12 mouse cellular contexts compared by ENCODE assay signal in genomic region chr8:10663770-10664470, GRCm38 (mm10).
A peak's percentile ranks its signal among the peaks of the same experiment; 100 is the strongest.
DNase-seq lines count a peak whose midpoint lies in the region; ATAC-seq and TF ChIP-seq lines count a peak whose summit lies in the region.
"Had no signal": no experiment of that assay in that cellular context is flagged by ENCODE, and none has a peak within 500 bp of the region (broad histone marks: within the 10 kb centered on the region; RNA-seq: fewer than 3 reads in every experiment).

No protein-coding gene starts in this region.

- H3K9me3 ChIP-seq in forebrain, embryonic 14.5 days (replicated peaks; ENCODE audit: control insufficient read depth, low read length) = no peaks in the 10 kb centered on the region
- H3K9me3 ChIP-seq in midbrain, embryonic 16.5 days (replicated peaks; ENCODE audit: control insufficient read depth, low read length, poor library complexity, severe bottlenecking) = no peaks in the 10 kb centered on the region

- H3K36me3 ChIP-seq in forebrain, embryonic 14.5 days (ENCODE audit: control insufficient read depth, insufficient read depth, low read length) = no peaks in the 10 kb centered on the region
- no peaks in the 10 kb centered on the region for H3K36me3 ChIP-seq in midbrain, embryonic 16.5 days (ENCODE audit: control insufficient read depth, insufficient read depth, low read length)

- TF ChIP-seq CTCF in layer of hippocampus, adult 2 months (conservative IDR thresholded peaks at IDR 0.05) = no peak

- ATAC-seq in forebrain, embryonic 14.5 days = peak; percentile 38; the same call in 1 of the 2 replicates
- 0 out of 2 replicates have a peak, but pooled peaks have one; percentile 32 for ATAC-seq in midbrain, embryonic 16.5 days

- no peak overlapping the region for H3K4me3 ChIP-seq in forebrain, embryonic 14.5 days (ENCODE audit: low read depth, low read length)
- H3K4me3 ChIP-seq in midbrain, embryonic 16.5 days (ENCODE audit: low read depth, low read length) = no peak overlapping the region
- no peak overlapping the region for H3K4me3 ChIP-seq in layer of hippocampus, adult 2 months
- H3K4me3 ChIP-seq: erythroblast, embryonic 14.5 days; myocyte had no signal

- H3K27ac ChIP-seq in forebrain, embryonic 14.5 days (ENCODE audit: low read depth, low read length) = no peak overlapping the region
- no peak overlapping the region for H3K27ac ChIP-seq in midbrain, embryonic 16.5 days (ENCODE audit: low read length)
- H3K27ac ChIP-seq in layer of hippocampus, adult 2 months = no peak overlapping the region

- no peaks in the 10 kb centered on the region for H3K27me3 ChIP-seq in forebrain, embryonic 14.5 days (replicated peaks; ENCODE audit: control insufficient read depth, insufficient read depth, low read length)
- no peaks in the 10 kb centered on the region for H3K27me3 ChIP-seq in midbrain, embryonic 16.5 days (ENCODE audit: control insufficient read depth, insufficient read depth, low read depth, low read length)

- peak; percentile 11 for DNase-seq in heart, adult 8-10 months (ENCODE audit: low spot score)
- no peak for DNase-seq in heart, adult 18-20 months
- peak; percentile 13 for DNase-seq in MEL-GATA-1-ER (ENCODE audit: extremely low read depth, low read depth)
- DNase-seq in forebrain, embryonic 14.5 days (ENCODE audit: low spot score) = peak; percentile 73
- DNase-seq in cerebellum, adult 8-10 months = no peak
- DNase-seq in frontal cortex, postnatal 36 days (ENCODE audit: low spot score in 2 of 2) = no peak
- no peak for DNase-seq in layer of hippocampus, adult 2 months (ENCODE audit: low spot score in 2 of 2)
- DNase-seq: adrenal gland, postnatal 25 days; heart, postnatal 14 days had no signal

- H3K4me1 ChIP-seq in forebrain, embryonic 14.5 days (ENCODE audit: control insufficient read depth, insufficient read depth, low read length) = peaks cover 24% of the 10 kb centered on the region
- peaks cover 18% of the 10 kb centered on the region for H3K4me1 ChIP-seq in midbrain, embryonic 16.5 days (ENCODE audit: control insufficient read depth, insufficient read depth, low read length)

- H3K4me2 ChIP-seq in forebrain, embryonic 14.5 days (ENCODE audit: low read length) = no peak overlapping the region
- no peak overlapping the region for H3K4me2 ChIP-seq in midbrain, embryonic 16.5 days (ENCODE audit: low read length)

- no peak overlapping the region for H3K9ac ChIP-seq in forebrain, embryonic 14.5 days (ENCODE audit: low read length)
- no peak overlapping the region for H3K9ac ChIP-seq in midbrain, embryonic 16.5 days (ENCODE audit: low read depth, low read length)

- 10% methylated on average over 8 of the region's 8 CpGs for WGBS in forebrain, embryonic 14.5 days
- 12% methylated on average over 8 of the region's 8 CpGs for WGBS in midbrain, embryonic 16.5 days

Comparison
In these comparisons a context has a peak if more than half of its experiments do, and no peak if none do; other contexts are left out.
1. DNase-seq: peak in heart, adult 8-10 months (single experiment), MEL-GATA-1-ER (single experiment) and forebrain, embryonic 14.5 days (single experiment); none in heart, adult 18-20 months (0 of 2), cerebellum, adult 8-10 months (single experiment), frontal cortex, postnatal 36 days (0 of 2) and layer of hippocampus, adult 2 months (0 of 2).